Mouse (Mus musculus) myocyte (in vitro differentiated cells): ENCODE data around the gene St3gal6.

Experiments used
- E2F4 ChIP-seq: IDR thresholded peaks from one replicate; pipeline ENCODE4 v1.6.1; 2011; ENCODE audit warnings: mild to moderate bottlenecking, control low read depth, moderate library complexity; ENCODE audit not compliant: insufficient read depth
- MAX ChIP-seq: IDR thresholded peaks from one replicate; pipeline ENCODE4 v1.6.1; 2011; ENCODE audit warnings: low read depth, mild to moderate bottlenecking, control low read depth
- MYOD1 ChIP-seq, 3 experiments: IDR thresholded peaks; one replicate each; pipeline ENCODE4 v1.6.1; 2011; ENCODE audit warnings: control low read depth in 2 of 3, low read depth in 2 of 3, mild to moderate bottlenecking in 2 of 3, moderate library complexity in 1 of 3; ENCODE audit not compliant: insufficient read length in 2 of 3, control insufficient read depth in 1 of 3
- MYOG ChIP-seq, 3 experiments: IDR thresholded peaks; one replicate each; pipeline ENCODE4 v1.6.1; 2011; ENCODE audit warnings: control low read depth in 2 of 3, low read depth in 2 of 3, mild to moderate bottlenecking in 2 of 3; ENCODE audit not compliant: insufficient read length in 2 of 3, control insufficient read depth in 1 of 3, insufficient read depth in 1 of 3
- POLR2A ChIP-seq: IDR thresholded peaks from one replicate; pipeline ENCODE4 v1.6.1; 2011; ENCODE audit warnings: low read depth, mild to moderate bottlenecking, control low read depth, moderate library complexity; ENCODE audit not compliant: insufficient read length
- POLR2AphosphoS2 ChIP-seq: IDR thresholded peaks from one replicate; pipeline ENCODE4 v1.6.1; 2011; ENCODE audit warnings: low read depth, control low read depth; ENCODE audit not compliant: insufficient read length
- SRF ChIP-seq: IDR thresholded peaks from one replicate; pipeline ENCODE4 v1.6.1; 2011; ENCODE audit warnings: low read depth; ENCODE audit not compliant: control insufficient read depth, insufficient read length
- TCF12 ChIP-seq: IDR thresholded peaks from one replicate; pipeline ENCODE4 v1.6.1; 2011; ENCODE audit warnings: mild to moderate bottlenecking, control low read depth; ENCODE audit not compliant: poor library complexity, insufficient read depth, severe bottlenecking
- USF1 ChIP-seq: IDR thresholded peaks from one replicate; pipeline ENCODE4 v1.6.1; 2011; ENCODE audit warnings: low read depth, mild to moderate bottlenecking, control low read depth, moderate library complexity

- TF ChIP-seq POLR2A (no peak), SRF (no peak), MYOD1 (IDR thresholded peaks at IDR 0.05; ENCODE audit: control insufficient read depth in 1 of 3, insufficient read length in 2 of 3, low read depth in 2 of 3) (no peak), MYOG (IDR thresholded peaks at IDR 0.05; ENCODE audit: control insufficient read depth in 1 of 3, insufficient read depth in 1 of 3, insufficient read length in 2 of 3, low read depth in 2 of 3) (no peak), USF1 (no peak), MAX (no peak), E2F4 (no peak), TCF12 (no peak), POLR2AphosphoS2 (no peak)
These were observed 11.8 kb downstream of the St3gal6 start for GRCm38 (mm10) chr16:58512181-58512761.
